Mouse (Mus musculus) CD4-positive, CD25-positive, alpha-beta regulatory T cell, adult 4 months (primary cell): ENCODE data around the gene Def8. TPM values are rescaled to one million over a fixed set of nuclear protein-coding genes. Genes with fewer than 3 reads are reported as not detected.
"Not testable (repeated sequence)": the region's sequence is repeated elsewhere in the genome, so short reads cannot be mapped to it uniquely, and the experiment has no call there.

Experiments used
- ATAC-seq: one replicate; pipeline ENCODE4 v1.8.0; 2017
- polyA plus RNA-seq, 2 experiments: library from polyadenylated mRNA; unstranded; fragments of 100-300 nt; shearing (Covaris generic); gene quantifications; one replicate each; pipeline ENCODE4 v1.2.1; 2017

Def8 gene
- polyA plus RNA-seq, 2 experiments from 2014 or later = 6.9 to 14.2 TPM

- ATAC-seq = not testable (repeated sequence)
These were observed 10.1 kb downstream of the Def8 start for GRCm38 (mm10) chr8:123433241-123433974.

GRCm38 (mm10) chr8:123441788-123442187 is 18.5 kb downstream of the Def8 start:
- ATAC-seq = no peak

GRCm38 (mm10) chr8:123442351-123442750 is 19.0 kb downstream of the Def8 start:
- ATAC-seq = no peak

- peak; percentile 94 for ATAC-seq
These were observed 19.7 kb downstream of the Def8 start for GRCm38 (mm10) chr8:123442871-123443575.

- ATAC-seq = no peak
These were observed 20.2 kb downstream of the Def8 start for GRCm38 (mm10) chr8:123443576-123443921.

- no peak for ATAC-seq
These were observed 20.8 kb downstream of the Def8 start for GRCm38 (mm10) chr8:123444131-123444530.

GRCm38 (mm10) chr8:123445981-123446380 is 22.7 kb downstream of the Def8 start:
- ATAC-seq = no peak

GRCm38 (mm10) chr8:123446799-123447198 is 23.5 kb downstream of the Def8 start:
- no peak for ATAC-seq

- ATAC-seq = no peak
These were observed 27.5 kb downstream of the Def8 start for GRCm38 (mm10) chr8:123450783-123451182.

GRCm38 (mm10) chr8:123451747-123452146 is 28.4 kb downstream of the Def8 start:
- not testable (repeated sequence) for ATAC-seq

GRCm38 (mm10) chr8:123452149-123452548 is 28.8 kb downstream of the Def8 start:
- ATAC-seq = no peak

- ATAC-seq = no peak
These were observed 30.0 kb downstream of the Def8 start for GRCm38 (mm10) chr8:123453291-123453690.

- ATAC-seq = no peak
These were observed 30.6 kb downstream of the Def8 start for GRCm38 (mm10) chr8:123453951-123454350.

GRCm38 (mm10) chr8:123454559-123454958 is 31.2 kb downstream of the Def8 start:
- no peak for ATAC-seq

- no peak for ATAC-seq
These were observed 40.3 kb downstream of the Def8 start for GRCm38 (mm10) chr8:123463651-123464050.

- ATAC-seq = no peak
These were observed 44.1 kb downstream of the Def8 start for GRCm38 (mm10) chr8:123467476-123467875.

- ATAC-seq = not testable (repeated sequence)
These were observed 49.7 kb downstream of the Def8 start for GRCm38 (mm10) chr8:123472991-123473390.

GRCm38 (mm10) chr8:123474549-123474948 is 51.2 kb downstream of the Def8 start:
- not testable (repeated sequence) for ATAC-seq

- ATAC-seq = peak; percentile 20
These were observed 53.8 kb downstream of the Def8 start for GRCm38 (mm10) chr8:123476911-123477736.

- peak; percentile 76 for ATAC-seq
These were observed 54.5 kb downstream of the Def8 start, which contains the start of gene Afg3l1 for GRCm38 (mm10) chr8:123477737-123478258. TSS of gene Afg3l1 (plus strand) at chr8:123477903.

GRCm38 (mm10) chr8:123478456-123479218 is 55.3 kb downstream of the Def8 start:
- ATAC-seq = peak; percentile 66

GRCm38 (mm10) chr8:123482627-123483026 is 59.3 kb downstream of the Def8 start:
- ATAC-seq = no peak
